Mouse (Mus musculus) hindbrain, embryonic 15.5 days (tissue): ENCODE results near the gene Sestd1. TPM values are rescaled to one million over a fixed set of nuclear protein-coding genes. Genes with fewer than 3 reads are reported as not detected.

ENCODE experiments used
- ATAC-seq: fragments of 200-750 bp; cut with Nextera tagmentation; 2 replicates; pipeline ENCODE4 v1.8.0; 2017; ENCODE audit warnings: low read depth, moderate number of reproducible peaks, moderate TSS enrichment; ENCODE audit not compliant: low FRiP score
- H3K27ac ChIP-seq: fragments of 300-500 bp; sonication (generic); replicated peaks from 2 replicates; pipeline ENCODE4 v1.5.1; 2015; ENCODE audit warnings: mild to moderate bottlenecking, inconsistent platforms
- H3K27me3 ChIP-seq: fragments of 300-500 bp; sonication (generic); 2 replicates; pipeline ENCODE4 v1.6.1; 2015; ENCODE audit warnings: control low read depth, inconsistent platforms
- H3K36me3 ChIP-seq: fragments of 300-500 bp; sonication (generic); 2 replicates; pipeline ENCODE4 v1.6.1; 2015; ENCODE audit warnings: control low read depth, inconsistent platforms
- H3K4me1 ChIP-seq: fragments of 300-500 bp; sonication (generic); replicated peaks from 2 replicates; pipeline ENCODE4 v1.6.1; 2015; ENCODE audit warnings: control low read depth, inconsistent platforms
- H3K4me2 ChIP-seq: fragments of 300-500 bp; sonication (generic); 2 replicates; pipeline ENCODE4 v1.6.1; 2015; ENCODE audit warnings: moderate library complexity, mild to moderate bottlenecking, inconsistent platforms
- H3K4me3 ChIP-seq: fragments of 300-500 bp; sonication (generic); 2 replicates; pipeline ENCODE4 v1.5.1; 2015; ENCODE audit warnings: mild to moderate bottlenecking, inconsistent platforms
- H3K9ac ChIP-seq: fragments of 300-500 bp; sonication (generic); 2 replicates; pipeline ENCODE4 v1.6.1; 2015; ENCODE audit warnings: inconsistent platforms
- H3K9me3 ChIP-seq: fragments of 300-500 bp; sonication (generic); 2 replicates; pipeline ENCODE4 v1.6.1; 2016; ENCODE audit warnings: control low read depth, inconsistent platforms
- WGBS: fragments of 180-500 bp; shearing (Covaris S2); methylation state at CpG from one replicate; pipeline ENCODE4 v1.1.7; 2015; 5-methylcytosine and 5-hydroxymethylcytosine counted together
- polyA plus RNA-seq: library from polyadenylated mRNA; unstranded; fragments of >200 nt; fragmentation: Nextera tagmentation; extraction: Ambion mirVana; gene quantifications from 2 replicates; pipeline ENCODE4 v1.2.1, GENCODE M21; 2015

Gene Sestd1
- polyA plus RNA-seq, 1 experiment from 2014 or later = 28.1 TPM

DNA sequence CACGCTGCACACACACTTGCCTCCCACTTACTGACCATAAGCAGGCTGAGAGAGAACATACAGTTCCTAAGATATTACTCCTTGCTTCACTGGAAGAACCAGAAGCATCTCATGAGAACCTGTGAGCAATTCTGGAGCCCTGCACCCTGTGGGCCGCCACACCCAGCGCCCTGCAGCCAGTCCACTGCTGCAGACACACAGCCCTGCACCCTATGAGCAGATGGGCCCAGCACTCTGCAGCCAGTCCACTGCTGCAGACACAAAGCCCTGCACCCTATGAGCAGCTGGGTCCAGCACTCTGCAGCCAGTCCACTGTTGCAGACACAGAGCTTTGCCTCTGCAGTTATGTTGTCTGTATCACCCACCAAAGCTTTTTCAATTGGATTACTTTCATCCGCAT lies 80.0 kb downstream of the Sestd1 start:
- no peak overlapping the region for H3K4me2 ChIP-seq
- no peaks in the 10 kb centered on the region for H3K27me3 ChIP-seq
- H3K27ac ChIP-seq = no peak overlapping the region
- H3K4me1 ChIP-seq = no peaks in the 10 kb centered on the region
- no peak overlapping the region for H3K9ac ChIP-seq
- no peaks in the 10 kb centered on the region for H3K9me3 ChIP-seq
- peaks cover 9% of the 10 kb centered on the region for H3K36me3 ChIP-seq
- ATAC-seq = peak; percentile 48; the same call in 1 of the 2 replicates
- H3K4me3 ChIP-seq = no peak overlapping the region
- WGBS = 94% methylated on average over 4 of the region's 4 CpGs

DNA sequence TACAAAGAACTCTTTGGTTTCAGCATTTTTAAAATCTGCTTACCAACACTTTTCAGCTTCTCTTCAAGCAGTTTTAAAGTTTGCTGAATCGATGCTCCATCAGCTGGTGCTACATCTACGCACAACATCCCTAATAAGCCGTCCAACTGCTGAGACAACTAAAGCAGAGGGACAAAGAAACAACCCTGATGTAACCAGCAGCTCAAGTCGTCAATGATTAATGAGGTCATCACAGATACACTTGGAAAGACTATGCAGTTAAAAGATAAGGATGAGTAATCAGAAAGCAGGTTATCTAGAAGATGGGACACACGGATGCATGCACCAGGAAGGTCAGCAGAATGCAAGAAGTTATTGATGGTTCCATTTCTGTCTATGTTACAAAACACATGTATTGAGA lies 82.1 kb downstream of the Sestd1 start:
- Histone ChIP-seq H3K27me3 (no peaks in the 10 kb centered on the region), H3K36me3 (peaks cover 28% of the 10 kb centered on the region), H3K4me1 (no peaks in the 10 kb centered on the region), H3K4me2 (no peak overlapping the region), H3K27ac (no peak overlapping the region), H3K9ac (no peak overlapping the region), H3K9me3 (no peaks in the 10 kb centered on the region), H3K4me3 (no peak overlapping the region)
- 77% methylated on average over 5 of the region's 5 CpGs for WGBS
- no peak for ATAC-seq

DNA sequence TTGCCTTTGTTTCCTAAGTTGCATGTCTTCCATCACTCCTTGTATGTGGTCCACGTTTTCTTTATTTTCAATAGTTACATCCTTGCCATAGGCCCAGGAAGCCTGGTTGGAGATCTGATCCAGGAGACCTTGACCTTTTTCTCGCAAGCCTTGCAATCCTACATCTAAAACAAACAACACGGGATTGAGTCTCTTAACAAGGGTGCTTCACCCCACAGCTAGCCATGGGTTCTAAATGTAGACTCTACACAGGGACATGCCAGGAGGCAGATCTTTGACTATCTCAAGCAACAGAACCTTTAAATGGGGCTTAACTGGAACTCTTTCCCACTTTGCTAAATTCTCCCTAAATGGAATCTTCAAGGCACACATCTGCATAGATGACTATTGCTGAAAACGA lies 83.6 kb downstream of the Sestd1 start:
- H3K36me3 ChIP-seq = peaks cover 25% of the 10 kb centered on the region
- 91% methylated on average over 4 of the region's 4 CpGs for WGBS
- no peaks in the 10 kb centered on the region for H3K9me3 ChIP-seq
- no peak overlapping the region for H3K4me3 ChIP-seq
- no peak overlapping the region for H3K4me2 ChIP-seq
- no peak for ATAC-seq
- H3K9ac ChIP-seq = no peak overlapping the region
- H3K27me3 ChIP-seq = no peaks in the 10 kb centered on the region
- no peaks in the 10 kb centered on the region for H3K4me1 ChIP-seq
- no peak overlapping the region for H3K27ac ChIP-seq

DNA sequence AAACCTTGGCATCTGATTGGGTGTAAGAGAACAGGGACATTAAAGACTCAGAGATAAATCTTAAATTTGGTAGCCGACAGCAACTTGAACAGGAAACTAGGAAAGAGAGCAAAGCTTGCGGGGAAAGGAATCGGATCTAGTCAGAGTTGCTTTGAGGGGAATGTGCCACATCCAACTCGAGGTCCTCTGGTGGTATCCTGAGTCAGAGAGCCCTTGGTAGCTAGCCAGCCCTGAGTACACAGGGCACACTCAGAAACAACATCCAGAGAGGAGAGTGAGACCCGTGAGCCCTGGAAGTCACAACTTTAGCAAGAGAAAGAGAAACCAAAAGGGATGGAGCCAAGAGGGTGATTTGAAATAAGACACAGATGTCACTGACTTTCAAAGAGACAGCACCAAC lies 85.3 kb downstream of the Sestd1 start:
- Histone ChIP-seq H3K4me2 (no peak overlapping the region), H3K36me3 (peaks cover 39% of the 10 kb centered on the region), H3K4me1 (no peaks in the 10 kb centered on the region), H3K4me3 (no peak overlapping the region), H3K9me3 (no peaks in the 10 kb centered on the region), H3K27ac (no peak overlapping the region), H3K9ac (no peak overlapping the region), H3K27me3 (no peaks in the 10 kb centered on the region)
- no peak for ATAC-seq
- 96% methylated on average over 5 of the region's 5 CpGs for WGBS

DNA sequence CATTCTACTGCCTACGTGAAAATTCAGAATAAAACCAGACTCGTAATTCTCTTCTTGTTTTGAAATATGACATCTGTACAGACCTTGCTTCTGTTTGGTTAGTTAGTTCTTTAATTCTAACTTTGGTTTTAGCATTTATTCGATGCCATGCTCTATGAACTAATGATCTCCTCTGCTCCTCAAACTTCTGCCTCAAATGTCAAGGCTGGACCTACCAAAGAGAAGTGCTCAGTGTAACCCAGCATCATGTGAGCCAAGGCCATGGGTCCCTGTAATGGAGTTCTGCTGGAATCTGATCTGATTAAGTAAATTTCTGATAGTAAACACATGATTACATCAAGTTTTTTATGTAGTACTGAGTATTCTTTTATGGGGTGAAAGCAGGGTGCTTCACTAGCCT lies 88.6 kb downstream of the Sestd1 start:
- H3K36me3 ChIP-seq = peaks cover 53% of the 10 kb centered on the region
- H3K9ac ChIP-seq = no peak overlapping the region
- H3K4me1 ChIP-seq = no peaks in the 10 kb centered on the region
- H3K4me3 ChIP-seq = no peak overlapping the region
- no peaks in the 10 kb centered on the region for H3K9me3 ChIP-seq
- ATAC-seq = no peak
- no peak overlapping the region for H3K4me2 ChIP-seq
- 95% methylated on average over 3 of the region's 3 CpGs for WGBS
- no peak overlapping the region for H3K27ac ChIP-seq
- no peaks in the 10 kb centered on the region for H3K27me3 ChIP-seq

DNA sequence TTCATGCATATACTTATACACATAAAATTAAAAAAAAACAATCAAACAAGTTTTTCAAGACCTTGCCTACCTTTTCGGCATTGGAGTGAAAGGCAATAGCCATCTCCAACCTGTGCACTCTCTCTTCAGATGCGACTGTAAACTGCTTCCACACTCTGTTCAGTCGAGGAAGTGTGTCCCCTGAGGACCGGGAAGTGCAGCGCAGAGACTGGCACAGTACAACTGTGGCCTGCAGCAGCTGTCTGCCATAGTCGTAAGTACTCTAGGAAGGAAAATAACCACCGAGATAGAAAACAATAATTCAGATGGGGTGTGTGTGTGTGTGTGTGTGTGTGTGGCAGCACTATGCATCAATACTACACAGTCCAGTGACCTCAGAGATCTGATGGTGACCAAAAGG lies 89.5 kb downstream of the Sestd1 start:
- Histone ChIP-seq H3K27ac (no peak overlapping the region), H3K27me3 (no peaks in the 10 kb centered on the region), H3K36me3 (peaks cover 55% of the 10 kb centered on the region), H3K9ac (no peak overlapping the region), H3K4me3 (no peak overlapping the region), H3K9me3 (no peaks in the 10 kb centered on the region), H3K4me2 (no peak overlapping the region), H3K4me1 (no peaks in the 10 kb centered on the region)
- no peak for ATAC-seq
- WGBS = 84% methylated on average over 7 of the region's 7 CpGs

DNA sequence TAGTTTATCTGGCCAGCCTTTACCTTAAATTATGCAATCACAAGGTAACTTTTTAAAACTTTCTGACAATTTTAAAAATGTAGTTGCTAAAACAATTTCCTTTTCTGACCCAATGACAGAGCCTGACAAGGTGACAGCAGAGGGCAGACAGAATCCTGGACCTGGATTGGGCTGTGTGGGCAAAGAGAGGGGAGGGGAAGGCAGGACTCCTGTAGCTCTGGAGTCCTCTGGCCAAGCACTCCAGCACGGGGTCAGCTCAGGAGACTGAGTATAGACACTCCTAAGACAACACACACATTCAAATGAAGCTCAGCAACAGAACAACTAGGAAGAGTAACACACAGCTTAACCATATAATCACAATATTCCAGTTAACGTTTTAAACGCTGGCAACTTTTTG lies 90.1 kb downstream of the Sestd1 start:
- WGBS = 92% methylated on average over 3 of the region's 3 CpGs
- Histone ChIP-seq H3K4me2 (no peak overlapping the region), H3K4me3 (no peak overlapping the region), H3K27me3 (no peaks in the 10 kb centered on the region), H3K4me1 (no peaks in the 10 kb centered on the region), H3K36me3 (peaks cover 52% of the 10 kb centered on the region), H3K9ac (no peak overlapping the region), H3K27ac (no peak overlapping the region), H3K9me3 (no peaks in the 10 kb centered on the region)
- ATAC-seq = no peak

DNA sequence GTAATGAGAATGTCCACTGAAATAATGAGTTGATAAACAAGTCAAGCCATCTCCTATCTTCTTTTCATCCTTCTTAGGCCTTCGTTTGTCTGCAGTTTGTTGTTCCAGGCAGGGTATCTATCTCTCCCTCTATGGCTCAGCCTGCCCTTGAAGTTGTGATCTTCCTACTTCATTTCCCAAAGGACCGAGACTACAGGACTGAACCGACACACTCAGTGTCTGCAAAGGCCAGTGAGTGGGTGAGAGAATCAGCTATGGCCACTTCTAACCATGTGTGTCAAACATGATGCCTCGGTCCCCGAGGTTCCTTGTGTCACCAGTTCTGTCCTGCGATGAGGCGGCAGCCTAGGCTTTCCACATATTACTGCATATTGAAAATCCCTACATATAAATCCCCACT lies 90.7 kb downstream of the Sestd1 start:
- Histone ChIP-seq H3K36me3 (peaks cover 46% of the 10 kb centered on the region), H3K9me3 (no peaks in the 10 kb centered on the region), H3K27me3 (no peaks in the 10 kb centered on the region), H3K27ac (no peak overlapping the region), H3K4me2 (no peak overlapping the region), H3K4me1 (no peaks in the 10 kb centered on the region), H3K4me3 (no peak overlapping the region), H3K9ac (no peak overlapping the region)
- 94% methylated on average over 7 of the region's 7 CpGs for whole genome bisulfite sequencing
- ATAC-seq = no peak

DNA sequence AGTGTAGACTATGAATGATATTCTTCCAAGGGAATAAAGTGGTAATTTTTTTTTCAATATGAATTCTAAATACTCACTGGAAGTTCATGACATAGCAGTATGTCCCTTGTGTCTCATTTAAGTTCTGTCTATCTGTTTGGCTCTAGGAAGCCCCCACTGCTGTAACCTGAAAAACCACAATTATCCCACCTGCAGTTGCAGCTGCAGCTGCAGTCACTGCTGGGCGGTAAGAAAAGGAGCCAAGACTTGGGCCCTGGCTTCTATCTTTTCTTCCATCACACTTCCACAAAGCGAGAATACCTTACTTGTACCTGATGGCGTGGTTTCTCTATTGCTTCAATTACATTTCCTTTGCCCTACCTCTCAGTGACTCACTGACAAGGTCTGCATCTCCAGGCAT lies 92.9 kb downstream of the Sestd1 start:
- Histone ChIP-seq H3K4me1 (no peaks in the 10 kb centered on the region), H3K4me2 (no peak overlapping the region), H3K4me3 (no peak overlapping the region), H3K9ac (no peak overlapping the region), H3K27me3 (no peaks in the 10 kb centered on the region), H3K9me3 (no peaks in the 10 kb centered on the region), H3K36me3 (peaks cover 33% of the 10 kb centered on the region), H3K27ac (no peak overlapping the region)
- ATAC-seq = no peak
- 92% methylated on average over 3 of the region's 3 CpGs for WGBS

DNA sequence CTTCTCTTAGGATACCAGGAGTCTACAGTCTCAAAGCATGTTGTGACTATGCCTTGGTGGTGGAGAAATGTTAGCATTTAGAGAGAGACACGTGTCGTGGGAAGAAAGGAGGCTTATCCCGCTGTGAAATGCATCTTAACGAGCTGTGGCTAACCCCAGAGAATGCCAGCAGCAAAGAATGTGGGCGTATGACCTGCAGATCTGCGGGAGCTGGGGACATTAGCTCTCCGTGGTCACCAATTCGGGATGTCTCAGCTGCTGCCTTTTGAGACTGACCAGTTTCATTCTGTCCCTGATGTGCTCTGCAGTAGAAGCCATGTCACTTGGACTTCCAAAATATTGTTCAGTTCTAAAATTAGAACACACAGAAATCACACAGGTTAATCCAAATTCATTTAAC lies 93.5 kb downstream of the Sestd1 start:
- Histone ChIP-seq H3K4me3 (no peak overlapping the region), H3K4me1 (no peaks in the 10 kb centered on the region), H3K27ac (no peak overlapping the region), H3K4me2 (no peak overlapping the region), H3K36me3 (peaks cover 30% of the 10 kb centered on the region), H3K9me3 (no peaks in the 10 kb centered on the region), H3K9ac (no peak overlapping the region), H3K27me3 (no peaks in the 10 kb centered on the region)
- ATAC-seq = no peak
- WGBS = 71% methylated on average over 8 of the region's 8 CpGs

DNA sequence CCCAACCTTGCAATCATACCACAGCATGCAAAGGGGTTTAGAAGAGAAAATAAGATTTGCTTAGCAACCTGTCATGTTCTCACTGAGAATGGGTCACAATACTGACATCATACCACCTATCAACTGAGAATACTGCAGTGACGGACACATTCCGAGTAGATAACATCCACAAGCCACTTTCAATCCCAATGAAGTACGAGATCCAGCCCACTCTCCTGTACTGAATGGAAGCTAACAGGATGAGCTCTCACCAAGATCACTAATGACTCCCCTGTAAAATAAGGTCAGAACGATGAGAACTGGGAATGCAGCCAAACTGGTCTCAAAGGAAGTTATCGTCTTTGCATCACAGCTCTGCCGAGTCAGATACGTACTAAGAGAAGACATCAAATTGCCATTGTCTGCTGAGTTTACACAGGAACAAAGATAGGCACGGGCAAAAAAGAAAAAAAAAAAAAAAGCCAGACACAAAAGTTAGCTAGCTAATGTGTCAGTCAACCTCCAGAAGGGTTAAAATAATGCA lies 96.3 kb downstream of the Sestd1 start:
- ATAC-seq = 0 out of 2 replicates have a peak, but pooled peaks have one; percentile 23
- WGBS = 48% methylated on average over 8 of the region's 8 CpGs
- H3K4me3 ChIP-seq = no peak overlapping the region
- H3K27ac ChIP-seq = no peak overlapping the region
- H3K4me2 ChIP-seq = no peak overlapping the region
- H3K4me1 ChIP-seq = no peaks in the 10 kb centered on the region
- H3K9me3 ChIP-seq = no peaks in the 10 kb centered on the region
- H3K36me3 ChIP-seq = peaks cover 16% of the 10 kb centered on the region; the same call in 1 of the 2 replicates
- no peak overlapping the region for H3K9ac ChIP-seq
- H3K27me3 ChIP-seq = no peaks in the 10 kb centered on the region

DNA sequence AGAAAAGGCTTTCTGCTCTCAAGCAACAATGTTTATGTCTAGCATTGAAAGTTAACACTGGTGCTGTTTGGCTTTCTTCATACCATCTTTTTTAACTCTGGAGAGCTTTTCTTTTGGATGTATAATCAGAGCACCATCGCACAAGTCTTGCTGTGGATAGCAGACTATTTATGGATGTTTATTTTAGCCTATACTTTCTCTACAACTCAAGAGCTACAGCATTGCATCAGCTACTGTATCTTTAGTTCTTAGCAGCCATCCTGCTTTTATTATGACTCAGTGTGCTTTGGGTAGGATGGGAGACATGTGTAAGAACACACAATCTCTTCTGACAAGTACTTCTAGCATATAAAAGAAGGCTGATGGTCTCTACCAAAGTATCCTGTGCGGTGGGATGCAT lies 96.7 kb downstream of the Sestd1 start:
- no peaks in the 10 kb centered on the region for H3K4me1 ChIP-seq
- peaks cover 16% of the 10 kb centered on the region; the same call in 1 of the 2 replicates for H3K36me3 ChIP-seq
- no peak overlapping the region for H3K4me3 ChIP-seq
- H3K4me2 ChIP-seq = no peak overlapping the region
- no peak overlapping the region for H3K9ac ChIP-seq
- ATAC-seq = no peak
- 96% methylated on average over 2 of the region's 2 CpGs for WGBS
- no peaks in the 10 kb centered on the region for H3K9me3 ChIP-seq
- H3K27me3 ChIP-seq = no peaks in the 10 kb centered on the region
- no peak overlapping the region for H3K27ac ChIP-seq

DNA sequence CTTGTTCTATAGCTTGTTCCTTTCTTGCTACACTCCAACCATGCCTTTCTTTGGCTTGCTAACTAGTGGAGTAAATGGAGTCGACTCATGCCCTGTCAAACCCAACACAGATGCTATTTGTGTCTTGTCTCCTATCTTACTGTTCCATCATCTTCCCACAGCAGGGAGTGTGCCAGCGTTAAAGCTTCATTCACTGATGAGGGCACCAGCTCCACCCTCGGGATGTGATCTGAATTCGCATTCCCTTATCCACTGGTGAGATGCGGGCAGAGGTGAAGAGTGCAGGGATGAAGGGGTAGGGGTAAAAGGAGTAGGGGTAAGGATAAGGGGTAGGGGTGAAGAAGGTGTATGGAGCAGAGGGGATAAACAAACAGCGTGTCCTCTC lies 97.4 kb downstream of the Sestd1 start:
- Histone ChIP-seq H3K4me2 (no peak overlapping the region), H3K36me3 (peaks cover 10% of the 10 kb centered on the region; the same call in 1 of the 2 replicates), H3K4me1 (no peaks in the 10 kb centered on the region), H3K27ac (no peak overlapping the region), H3K9ac (no peak overlapping the region), H3K4me3 (no peak overlapping the region), H3K9me3 (no peaks in the 10 kb centered on the region), H3K27me3 (no peaks in the 10 kb centered on the region)
- ATAC-seq = no peak
- 75% methylated on average over 6 of the region's 6 CpGs for WGBS
